Mouse (Mus musculus) E14TG2a.4 (cell line): ENCODE data around the gene Fabp7.

Experiments used
- CTCF ChIP-seq: conservative IDR thresholded peaks from 2 replicates; pipeline ENCODE4 v1.5.1; 2014; ENCODE audit warnings: low read length
- POU5F1 ChIP-seq: IDR thresholded peaks from 2 replicates; pipeline ENCODE4 v1.6.1; 2014; ENCODE audit warnings: low read length, borderline replicate concordance

DNA sequence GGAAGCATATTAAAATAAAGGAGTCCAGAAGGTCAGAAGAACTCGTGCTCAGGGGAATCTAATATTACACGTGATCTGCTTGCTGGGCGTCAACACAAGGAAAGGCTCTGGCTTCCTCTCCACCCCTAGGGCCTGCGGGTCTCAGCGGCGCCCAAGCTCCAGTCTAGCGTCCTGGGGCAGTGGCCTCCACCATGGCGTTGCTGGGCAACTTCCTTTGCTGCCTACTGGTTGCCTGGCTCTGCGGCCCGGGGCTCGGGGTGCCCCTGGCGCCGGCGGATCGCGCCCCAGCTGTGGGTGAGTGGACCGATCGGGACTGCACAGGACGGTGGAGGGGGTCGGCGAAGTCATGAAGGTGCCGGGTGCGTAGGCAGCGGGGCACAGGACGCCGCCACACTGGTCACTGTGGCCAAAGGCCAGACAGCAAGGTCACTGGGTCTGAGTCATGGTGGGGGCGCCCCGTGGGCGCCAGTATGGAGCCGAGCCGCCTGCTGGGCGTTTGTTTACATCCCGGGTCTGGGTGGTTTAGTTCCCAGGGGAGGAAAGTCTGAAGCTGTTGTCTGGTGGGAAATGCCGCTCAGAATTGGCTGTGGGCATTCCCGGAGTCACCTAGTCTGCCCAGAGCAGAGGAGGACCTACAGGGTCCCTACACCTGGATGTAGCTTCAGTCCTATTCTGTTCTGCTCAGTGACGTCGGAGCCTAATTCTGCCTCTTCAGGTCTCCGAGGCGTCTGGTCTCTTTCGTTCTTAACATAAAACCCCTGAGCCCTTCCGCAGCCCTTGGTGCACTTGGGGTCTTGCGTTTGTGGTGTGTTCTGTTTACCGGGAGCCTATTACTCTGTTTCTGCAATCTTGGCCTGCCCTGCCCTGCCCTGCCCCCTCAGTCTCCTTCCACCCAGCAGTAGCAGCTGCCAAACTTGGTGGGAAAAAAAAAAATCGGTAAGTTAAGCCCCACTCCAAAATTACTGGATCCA, 10.1 kb downstream of the Fabp7 start:
- TF ChIP-seq CTCF = no peak
- TF ChIP-seq POU5F1 = no peak
